Mouse (Mus musculus) B cell, adult 67 days (primary cell): ENCODE data around the gene Lxn. TPM values are rescaled to one million over a fixed set of nuclear protein-coding genes. Genes with fewer than 3 reads are reported as not detected.

Experiments used
- total RNA-seq, 2 experiments: library from RNA; stranded (reverse); gene quantifications; 4 replicates each; pipeline ENCODE4 v1.2.4; 2023

The Lxn gene
- 1 to 10 TPM; 1.3 to 1.6 TPM for total RNA-seq

DNA sequence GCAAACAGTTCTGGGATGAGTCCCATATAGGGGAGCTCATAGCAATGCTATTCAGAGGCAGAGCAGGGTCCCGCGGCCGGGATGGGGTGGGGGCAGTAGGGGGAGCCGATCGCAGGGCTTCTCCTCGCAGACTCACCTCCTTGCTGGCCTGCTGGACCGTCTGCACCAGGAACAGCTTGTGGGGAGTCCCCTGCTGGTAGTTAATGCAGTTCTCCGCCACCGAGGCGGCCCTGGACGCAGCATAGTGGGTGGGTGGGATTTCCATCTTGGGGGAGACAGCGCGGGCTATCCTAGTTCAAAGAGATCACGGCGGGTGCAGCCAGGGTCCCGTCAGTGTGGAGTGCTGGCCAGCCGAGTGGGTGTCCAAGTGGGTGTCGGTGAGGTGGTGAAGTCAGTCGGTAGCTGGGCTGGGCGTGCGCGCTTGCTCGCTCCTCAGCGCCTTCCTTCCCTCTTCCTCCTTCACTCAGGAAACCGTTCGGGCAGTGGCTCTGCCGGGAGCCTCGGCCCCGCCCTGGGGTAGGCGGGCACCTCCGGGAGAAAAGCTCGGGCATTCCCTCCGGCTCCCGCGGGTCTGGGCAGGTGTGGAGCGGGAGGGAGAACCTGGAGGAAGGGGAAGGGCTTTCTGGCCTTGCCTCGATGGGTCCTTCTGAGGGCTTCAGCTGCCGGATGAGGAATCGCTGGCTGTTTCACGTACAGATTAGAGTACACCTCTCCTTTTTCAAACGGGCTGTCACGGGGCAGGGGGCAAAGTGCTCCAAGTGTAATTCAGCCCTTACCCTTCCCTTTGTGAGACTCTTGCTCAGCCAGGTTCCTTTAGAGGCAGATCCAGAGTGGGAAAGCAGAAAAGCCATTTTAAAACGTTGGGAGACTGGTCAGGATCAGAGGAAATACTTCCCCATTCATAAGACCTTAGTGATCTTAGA, at the start of gene Lxn:
Gene Lxn, minus strand, starts transcription at position 477 of the 923 bp plus-strand sequence.

DNA sequence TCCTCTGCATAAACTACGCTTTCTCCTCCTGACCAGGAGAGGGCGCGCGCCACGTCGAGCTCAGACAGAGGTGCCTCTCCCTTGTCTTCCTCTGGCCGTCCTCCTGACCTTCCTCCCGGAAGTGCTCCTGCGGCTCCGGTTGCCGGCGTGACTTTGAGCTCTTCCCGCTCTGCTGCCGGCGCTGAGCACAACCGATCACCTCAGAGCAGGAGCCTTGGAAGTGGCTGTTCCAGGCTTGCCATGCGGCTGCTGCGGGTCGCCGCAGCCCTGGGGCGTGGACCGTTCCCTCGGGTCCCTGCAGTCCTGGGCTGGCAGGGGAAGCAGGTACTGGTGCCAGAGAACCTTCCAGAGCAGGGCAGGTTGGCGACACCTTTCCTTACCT, 33.7 kb downstream of the Lxn start, which contains the start of gene Gfm1:
Gene Gfm1, plus strand, starts transcription at position 98 of the 382 bp plus-strand sequence.

Other genes starting within 250 kb of the Lxn start
- 1 to 10 TPM in 1 of 2 experiments, under 1 TPM in 1; 0.64 to 1.0 TPM for gene Mlf1, start 89.8 kb downstream of the Lxn start, total RNA-seq
- gene Gm17402, start 88.8 kb downstream of the Lxn start, total RNA-seq, result not detected
- gene Gfm1, start 33.8 kb downstream of the Lxn start, total RNA-seq, result 10 to 100 TPM; 34.0 to 34.6 TPM
- gene Rarres1, start 51.6 kb upstream of the Lxn start, total RNA-seq, result under 1 TPM; 0.55 to 0.56 TPM
- gene Mfsd1, start 118.8 kb upstream of the Lxn start, total RNA-seq, result 10 to 100 TPM; 53.2 to 62.4 TPM